Mouse (Mus musculus) midbrain, embryonic 14.5 days (tissue): ENCODE results near the gene Ighmbp2. TPM values are rescaled to one million over a fixed set of nuclear protein-coding genes. Genes with fewer than 3 reads are reported as not detected.

Source experiments
- ATAC-seq: fragments of 200-750 bp; cut with Nextera tagmentation; 2 replicates; pipeline ENCODE4 v1.8.0; 2017; ENCODE audit warnings: moderate number of reproducible peaks, moderate library complexity; ENCODE audit not compliant: low FRiP score, low TSS enrichment
- DNase-seq: peaks from one replicate; pipeline ENCODE4 v3.0.0-alpha.2; 2015
- H3K27ac ChIP-seq: fragments of 300-500 bp; sonication (generic); replicated peaks from 2 replicates; pipeline ENCODE4 v1.5.1; 2014; ENCODE audit warnings: mild to moderate bottlenecking, low read depth, low read length, moderate library complexity
- H3K27me3 ChIP-seq: fragments of 300-500 bp; sonication (generic); 2 replicates; pipeline ENCODE4 v1.6.1; 2014; ENCODE audit warnings: low read length, control low read depth, mixed read lengths; ENCODE audit not compliant: control insufficient read depth, insufficient read depth
- H3K36me3 ChIP-seq: fragments of 300-500 bp; sonication (generic); 2 replicates; pipeline ENCODE4 v1.6.1; 2014; ENCODE audit warnings: low read length, control low read depth; ENCODE audit not compliant: control insufficient read depth, insufficient read depth
- H3K4me1 ChIP-seq: fragments of 300-500 bp; sonication (generic); 2 replicates; pipeline ENCODE4 v1.6.1; 2014; ENCODE audit warnings: mild to moderate bottlenecking, antibody characterized with exemption, low read length, control low read depth; ENCODE audit not compliant: control insufficient read depth, insufficient read depth
- H3K4me2 ChIP-seq: fragments of 300-500 bp; sonication (generic); 2 replicates; pipeline ENCODE4 v1.6.1; 2014; ENCODE audit warnings: mild to moderate bottlenecking, low read length, moderate library complexity
- H3K4me3 ChIP-seq: fragments of 300-500 bp; sonication (generic); replicated peaks from 2 replicates; pipeline ENCODE4 v1.5.1; 2014; ENCODE audit warnings: low read depth, low read length
- H3K9ac ChIP-seq: fragments of 300-500 bp; sonication (generic); replicated peaks from 2 replicates; pipeline ENCODE4 v1.6.1; 2014; ENCODE audit warnings: mild to moderate bottlenecking, low read length, moderate library complexity
- H3K9me3 ChIP-seq: fragments of 300-500 bp; sonication (generic); 2 replicates; pipeline ENCODE4 v1.6.1; 2016; ENCODE audit warnings: low read length, control low read depth, mixed read lengths; ENCODE audit not compliant: control insufficient read depth
- WGBS: fragments of 180-500 bp; shearing (Covaris S2); extraction: QIAGEN DNeasy Blood & Tissue Kit; methylation state at CpG from one replicate; pipeline ENCODE4 v1.1.7; 2014; 5-methylcytosine and 5-hydroxymethylcytosine counted together
- polyA plus RNA-seq: library from polyadenylated mRNA; unstranded; fragments of >200 nt; fragmentation: Nextera tagmentation; extraction: Ambion mirVana; gene quantifications from 2 replicates; pipeline ENCODE4 v1.2.1, GENCODE M21; 2014

Gene Ighmbp2
- polyA plus RNA-seq, 1 experiment from 2014 or later: 9.9 TPM

DNA sequence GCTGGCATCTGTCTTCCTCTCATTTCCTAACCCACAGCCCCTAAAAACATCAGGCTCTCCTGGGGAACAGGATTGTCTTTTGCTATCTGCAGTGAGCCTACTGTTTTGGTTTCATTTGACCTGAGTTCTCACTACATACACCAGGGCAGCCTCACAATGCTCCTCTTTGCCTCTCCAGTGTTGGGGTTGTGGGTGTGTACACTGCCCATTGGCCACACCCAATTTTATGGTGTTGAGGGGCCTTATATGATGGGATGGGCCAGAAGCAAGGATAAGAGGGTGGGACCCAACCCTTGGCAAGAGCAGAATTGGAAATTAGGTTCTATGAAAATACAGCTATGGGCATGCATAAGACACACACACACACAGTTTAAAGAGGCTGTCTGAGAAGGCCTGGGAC is 14.2 kb upstream of the Ighmbp2 start:
- Histone ChIP-seq H3K9ac (no peak overlapping the region), H3K27me3 (no peaks in the 10 kb centered on the region), H3K9me3 (no peaks in the 10 kb centered on the region), H3K36me3 (peaks cover 9% of the 10 kb centered on the region; the same call in 1 of the 2 replicates), H3K4me3 (no peak overlapping the region), H3K27ac (no peak overlapping the region), H3K4me1 (no peaks in the 10 kb centered on the region), H3K4me2 (no peak overlapping the region)
- ATAC-seq: no peak
- no peak for DNase-seq

- Histone ChIP-seq H3K4me2 (no peak overlapping the region), H3K4me1 (no peaks in the 10 kb centered on the region), H3K27me3 (no peaks in the 10 kb centered on the region), H3K27ac (no peak overlapping the region), H3K36me3 (peaks cover 21% of the 10 kb centered on the region), H3K9ac (no peak overlapping the region), H3K9me3 (no peaks in the 10 kb centered on the region), H3K4me3 (no peak overlapping the region)
- DNase-seq (no peak), ATAC-seq (no peak)
- WGBS: 89% methylated on average over 6 of the region's 6 CpGs
Measured at GRCm38 (mm10) chr19:3295245-3295644, 12.4 kb upstream of the Ighmbp2 start.

DNA sequence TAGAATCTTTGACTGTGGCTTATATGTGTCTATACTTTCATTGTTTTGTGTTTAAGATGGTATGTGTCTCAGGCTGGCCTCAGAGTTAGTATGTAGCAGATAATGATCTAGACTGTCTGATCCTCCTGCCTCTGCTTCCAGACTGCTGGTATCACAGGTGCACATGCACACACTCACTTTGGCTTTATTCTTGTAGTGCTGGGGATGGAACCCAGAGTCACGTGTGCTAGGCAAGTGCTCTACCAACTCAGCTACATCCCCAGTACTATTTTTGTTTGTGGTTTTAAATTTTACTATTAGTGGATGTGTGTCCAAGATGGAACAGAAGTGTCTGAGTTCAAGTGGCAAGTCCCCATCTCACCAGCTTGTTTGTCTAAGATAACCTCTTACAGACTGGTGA is 10.2 kb upstream of the Ighmbp2 start:
- DNase-seq (no peak), ATAC-seq (no peak)
- peaks cover 43% of the 10 kb centered on the region for H3K36me3 ChIP-seq
- no peaks in the 10 kb centered on the region for H3K27me3 ChIP-seq
- WGBS: 94% methylated on average over 1 of the region's 1 CpGs
- H3K4me3 ChIP-seq: no peak overlapping the region
- H3K9me3 ChIP-seq: no peaks in the 10 kb centered on the region
- no peaks in the 10 kb centered on the region for H3K4me1 ChIP-seq
- H3K27ac ChIP-seq: no peak overlapping the region
- no peak overlapping the region for H3K4me2 ChIP-seq
- H3K9ac ChIP-seq: no peak overlapping the region

- no peak overlapping the region for H3K9ac ChIP-seq
- H3K4me3 ChIP-seq: no peak overlapping the region
- H3K27ac ChIP-seq: no peak overlapping the region
- H3K4me1 ChIP-seq: no peaks in the 10 kb centered on the region
- WGBS: 89% methylated on average over 2 of the region's 2 CpGs
- no peaks in the 10 kb centered on the region for H3K9me3 ChIP-seq
- ATAC-seq (peak; percentile 63; the same call in 1 of the 2 replicates), DNase-seq (peak; percentile 78)
- H3K36me3 ChIP-seq: peaks cover 51% of the 10 kb centered on the region
- no peaks in the 10 kb centered on the region for H3K27me3 ChIP-seq
- H3K4me2 ChIP-seq: no peak overlapping the region
Measured at GRCm38 (mm10) chr19:3292028-3292427, 9.2 kb upstream of the Ighmbp2 start.

GRCm38 (mm10) chr19:3289006-3289405 is 6.2 kb upstream of the Ighmbp2 start:
- H3K9ac ChIP-seq: no peak overlapping the region
- peaks cover 74% of the 10 kb centered on the region for H3K36me3 ChIP-seq

GRCm38 (mm10) chr19:3281886-3282285 is 931 bp downstream of the Ighmbp2 start:
- Histone ChIP-seq H3K27ac (no peak overlapping the region), H3K27me3 (no peaks in the 10 kb centered on the region), H3K4me1 (peaks cover 19% of the 10 kb centered on the region), H3K9me3 (no peaks in the 10 kb centered on the region), H3K36me3 (peaks cover 58% of the 10 kb centered on the region), H3K4me3 (peak overlapping the region; percentile 77), H3K4me2 (peak overlapping the region; percentile 74), H3K9ac (peak overlapping the region; percentile 89)
- DNase-seq (no peak), ATAC-seq (no peak)
- 85% methylated on average over 4 of the region's 4 CpGs for WGBS

More at GRCm38 (mm10) chr19:3289006-3289405, 6.2 kb upstream of the Ighmbp2 start:
- Histone ChIP-seq H3K4me1 (no peaks in the 10 kb centered on the region), H3K4me3 (no peak overlapping the region), H3K4me2 (no peak overlapping the region), H3K9me3 (no peaks in the 10 kb centered on the region), H3K27me3 (no peaks in the 10 kb centered on the region), H3K27ac (no peak overlapping the region)
- DNase-seq (no peak), ATAC-seq (no peak)
- 93% methylated on average over 1 of the region's 1 CpGs for WGBS

- ATAC-seq: no peak
- no peak for DNase-seq
- Histone ChIP-seq H3K9me3 (no peaks in the 10 kb centered on the region), H3K4me2 (no peak overlapping the region), H3K36me3 (peaks cover 87% of the 10 kb centered on the region), H3K4me1 (no peaks in the 10 kb centered on the region), H3K27ac (no peak overlapping the region), H3K9ac (no peak overlapping the region), H3K27me3 (no peaks in the 10 kb centered on the region), H3K4me3 (no peak overlapping the region)
- 85% methylated on average over 3 of the region's 3 CpGs for WGBS
Measured at GRCm38 (mm10) chr19:3275744-3276365, 7.0 kb downstream of the Ighmbp2 start.

GRCm38 (mm10) chr19:3273331-3273730 is 9.5 kb downstream of the Ighmbp2 start:
- Histone ChIP-seq H3K36me3 (peaks cover 95% of the 10 kb centered on the region), H3K9ac (no peak overlapping the region), H3K27me3 (no peaks in the 10 kb centered on the region), H3K4me3 (no peak overlapping the region), H3K4me2 (no peak overlapping the region), H3K9me3 (no peaks in the 10 kb centered on the region), H3K4me1 (no peaks in the 10 kb centered on the region), H3K27ac (no peak overlapping the region)
- DNase-seq (no peak), ATAC-seq (no peak)
- 92% methylated on average over 9 of the region's 9 CpGs for whole genome bisulfite sequencing

- 92% methylated on average over 6 of the region's 6 CpGs for WGBS
- Histone ChIP-seq H3K9ac (no peak overlapping the region), H3K9me3 (no peaks in the 10 kb centered on the region), H3K4me1 (no peaks in the 10 kb centered on the region), H3K4me3 (no peak overlapping the region), H3K27ac (no peak overlapping the region), H3K27me3 (no peaks in the 10 kb centered on the region), H3K4me2 (no peak overlapping the region), H3K36me3 (peaks cover 96% of the 10 kb centered on the region)
- ATAC-seq (no peak), DNase-seq (no peak)
Measured at GRCm38 (mm10) chr19:3271366-3271765, 11.5 kb downstream of the Ighmbp2 start.
